In genomic region chr10:17653325-17653724, GRCm38 (mm10) we compare ENCODE assay signal across 13 mouse cellular contexts.
DNase-seq lines count a peak whose midpoint lies in the region; ATAC-seq and TF ChIP-seq lines count a peak whose summit lies in the region.
"Had no signal": no experiment of that assay in that cellular context is flagged by ENCODE, and none has a peak within 500 bp of the region (broad histone marks: within the 10 kb centered on the region; RNA-seq: fewer than 3 reads in every experiment).

No protein-coding gene starts in this region.

- no peak for TF ChIP-seq CTCF in CH12.LX (conservative IDR thresholded peaks at IDR 0.05 in 1 of 2, IDR thresholded peaks at IDR 0.05 in 1 of 2; ENCODE audit: low read depth in 2 of 2, low read length in 2 of 2)
- TF ChIP-seq CTCF in stomach, postnatal 0 days (IDR thresholded peaks at IDR 0.05; ENCODE audit: low read depth), result no peak

- TF ChIP-seq RAD21 in CH12.LX (IDR thresholded peaks at IDR 0.05; ENCODE audit: low read depth, low read length), result no peak; the same call in none of the 2 replicates

- no peaks in the 10 kb centered on the region for H3K9me3 ChIP-seq in hindbrain, embryonic 10.5 days
- H3K9me3 ChIP-seq in hindbrain, embryonic 11.5 days (ENCODE audit: control insufficient read depth, low read length), result no peaks in the 10 kb centered on the region
- no peaks in the 10 kb centered on the region for H3K9me3 ChIP-seq in CH12.LX (replicated peaks; ENCODE audit: low read length)
- H3K9me3 ChIP-seq in forebrain, embryonic 12.5 days, result no peaks in the 10 kb centered on the region
- no peaks in the 10 kb centered on the region for H3K9me3 ChIP-seq in liver, embryonic 12.5 days (replicated peaks)
- H3K9me3 ChIP-seq in stomach, postnatal 0 days (ENCODE audit: control insufficient read depth, low read length), result no peaks in the 10 kb centered on the region

- DNase-seq in hindbrain, embryonic 10.5 days (ENCODE audit: low spot score), result no peak
- no peak for DNase-seq in hindbrain, embryonic 11.5 days (ENCODE audit: low spot score)
- DNase-seq in CH12.LX (ENCODE audit: extremely low read depth), result peak; percentile 82
- DNase-seq in layer of hippocampus, adult 9-11 months, result no peak
- no peak for DNase-seq in stomach, postnatal 0 days (ENCODE audit: low spot score)
- no peak for DNase-seq in layer of hippocampus, postnatal 36 days
- DNase-seq: cerebellum, adult 18-20 months; heart, postnatal 14 days; lung, adult 18-20 months; retina, postnatal 1 day had no signal

- no peaks in the 10 kb centered on the region for H3K79me2 ChIP-seq in CH12.LX (replicated peaks; ENCODE audit: control insufficient read depth, extremely low read depth, insufficient read depth, poor library complexity, severe bottlenecking)

- H3K27ac ChIP-seq in hindbrain, embryonic 10.5 days, result peak overlapping the region; percentile 51
- H3K27ac ChIP-seq in hindbrain, embryonic 11.5 days (ENCODE audit: low read depth, low read length), result no peak overlapping the region
- H3K27ac ChIP-seq in CH12.LX (ENCODE audit: insufficient read depth, low read depth), result peak overlapping the region; percentile 34; the same call in 1 of the 2 replicates
- H3K27ac ChIP-seq in forebrain, embryonic 12.5 days, result no peak overlapping the region
- no peak overlapping the region; the same call in 1 of the 2 replicates for H3K27ac ChIP-seq in liver, embryonic 12.5 days
- H3K27ac ChIP-seq in stomach, postnatal 0 days (replicated peaks), result no peak overlapping the region

- TF ChIP-seq EP300 in CH12.LX (IDR thresholded peaks at IDR 0.05; ENCODE audit: low read length), result peak; percentile 57; the same call in 1 of the 2 replicates
- no peak for TF ChIP-seq EP300 in stomach, postnatal 0 days (optimal IDR thresholded peaks at IDR 0.05)

- ATAC-seq in hindbrain, embryonic 11.5 days (ENCODE audit: low FRiP score), result no peak; the same call in 1 of the 2 replicates
- peak; percentile 42; the same call in 1 of the 2 replicates for ATAC-seq in forebrain, embryonic 12.5 days (ENCODE audit: low FRiP score)
- peak; percentile 75 for ATAC-seq in liver, embryonic 12.5 days
- ATAC-seq in stomach, postnatal 0 days (ENCODE audit: low FRiP score, low TSS enrichment), result no peak
- ATAC-seq: midbrain, embryonic 16.5 days had no signal

- no peak overlapping the region for H3K4me3 ChIP-seq in hindbrain, embryonic 10.5 days
- no peak overlapping the region for H3K4me3 ChIP-seq in hindbrain, embryonic 11.5 days (ENCODE audit: low read depth, low read length)
- no peak overlapping the region for H3K4me3 ChIP-seq in CH12.LX (replicated peaks in 1 of 3; ENCODE audit: low read depth in 2 of 3, low read length in 2 of 3, poor library complexity in 1 of 3)
- no peak overlapping the region for H3K4me3 ChIP-seq in forebrain, embryonic 12.5 days (replicated peaks)
- no peak overlapping the region for H3K4me3 ChIP-seq in liver, embryonic 12.5 days
- H3K4me3 ChIP-seq in stomach, postnatal 0 days (ENCODE audit: low read depth, low read length), result no peak overlapping the region

- dilution Hi-C loops in CH12.LX (cut with MboI; ENCODE audit: extremely low pct_ligation_motif_present, extremely low pct_unique_long_range_greater_than_20kb, low sequenced_read_pairs), result no loop called here

- no peak overlapping the region for H3K4me2 ChIP-seq in hindbrain, embryonic 11.5 days (replicated peaks; ENCODE audit: low read depth, low read length)
- peak overlapping the region; percentile 99 for H3K4me2 ChIP-seq in CH12.LX (ENCODE audit: insufficient read depth, low read depth, poor library complexity, severe bottlenecking)
- H3K4me2 ChIP-seq in forebrain, embryonic 12.5 days, result no peak overlapping the region
- no peak overlapping the region for H3K4me2 ChIP-seq in liver, embryonic 12.5 days
- H3K4me2 ChIP-seq in stomach, postnatal 0 days (replicated peaks; ENCODE audit: low read depth), result no peak overlapping the region

- TF ChIP-seq POLR2A in CH12.LX (IDR thresholded peaks at IDR 0.05; ENCODE audit: low read depth, low read length), result peak; percentile 33; the same call in 1 of the 2 replicates

- peaks cover 44% of the 10 kb centered on the region for H3K4me1 ChIP-seq in hindbrain, embryonic 10.5 days (replicated peaks)
- no peaks in the 10 kb centered on the region; the same call in 1 of the 2 replicates for H3K4me1 ChIP-seq in hindbrain, embryonic 11.5 days (replicated peaks; ENCODE audit: control insufficient read depth, insufficient read depth, low read length)
- H3K4me1 ChIP-seq in CH12.LX (ENCODE audit: control insufficient read depth in 1 of 2, insufficient read depth in 2 of 2), result peaks cover 17 to 50% of the 10 kb centered on the region in 2 experiments
- peaks cover 18% of the 10 kb centered on the region for H3K4me1 ChIP-seq in forebrain, embryonic 12.5 days
- peaks cover 46% of the 10 kb centered on the region for H3K4me1 ChIP-seq in liver, embryonic 12.5 days
- no peaks in the 10 kb centered on the region for H3K4me1 ChIP-seq in stomach, postnatal 0 days (replicated peaks; ENCODE audit: control insufficient read depth, insufficient read depth)

- 41% methylated on average over 6 of the region's 6 CpGs for WGBS in hindbrain, embryonic 10.5 days
- 41% methylated on average over 6 of the region's 6 CpGs for WGBS in hindbrain, embryonic 11.5 days
- WGBS in forebrain, embryonic 12.5 days, result 26% methylated on average over 6 of the region's 6 CpGs
- WGBS in liver, embryonic 12.5 days (ENCODE audit: insufficient replicate concordance), result 40% methylated on average over 6 of the region's 6 CpGs
- WGBS in stomach, postnatal 0 days, result 47% methylated on average over 6 of the region's 6 CpGs

- H3K27me3 ChIP-seq in hindbrain, embryonic 10.5 days (ENCODE audit: insufficient read depth, poor library complexity, severe bottlenecking), result no peaks in the 10 kb centered on the region
- H3K27me3 ChIP-seq in hindbrain, embryonic 11.5 days (ENCODE audit: control insufficient read depth, insufficient read depth, low read length), result no peaks in the 10 kb centered on the region
- H3K27me3 ChIP-seq in CH12.LX (replicated peaks), result no peaks in the 10 kb centered on the region
- no peaks in the 10 kb centered on the region for H3K27me3 ChIP-seq in forebrain, embryonic 12.5 days
- peaks cover 8% of the 10 kb centered on the region; the same call in 1 of the 2 replicates for H3K27me3 ChIP-seq in liver, embryonic 12.5 days (replicated peaks)
- no peaks in the 10 kb centered on the region for H3K27me3 ChIP-seq in stomach, postnatal 0 days (ENCODE audit: control insufficient read depth, insufficient read depth, low read length)

- H3K9ac ChIP-seq in hindbrain, embryonic 11.5 days (ENCODE audit: low read depth, low read length), result no peak overlapping the region
- peak overlapping the region; percentile 63 for H3K9ac ChIP-seq in CH12.LX (ENCODE audit: insufficient read depth, low read depth)
- no peak overlapping the region for H3K9ac ChIP-seq in forebrain, embryonic 12.5 days
- H3K9ac ChIP-seq in liver, embryonic 12.5 days, result no peak overlapping the region
- no peak overlapping the region for H3K9ac ChIP-seq in stomach, postnatal 0 days (ENCODE audit: low read length)

- in situ Hi-C loops in CH12.LX (cut with MboI; ENCODE audit: low pct_ligation_motif_present, low pct_unique_long_range_greater_than_20kb, low sequenced_read_pairs), result no loop called here

- no peaks in the 10 kb centered on the region for H3K36me3 ChIP-seq in hindbrain, embryonic 10.5 days
- H3K36me3 ChIP-seq in hindbrain, embryonic 11.5 days (ENCODE audit: control insufficient read depth, insufficient read depth, low read length), result no peaks in the 10 kb centered on the region
- no peaks in the 10 kb centered on the region for H3K36me3 ChIP-seq in CH12.LX (replicated peaks in 1 of 2; ENCODE audit: control insufficient read depth in 1 of 2, insufficient read depth in 1 of 2, low read length in 1 of 2)
- H3K36me3 ChIP-seq in forebrain, embryonic 12.5 days (replicated peaks), result no peaks in the 10 kb centered on the region
- H3K36me3 ChIP-seq in liver, embryonic 12.5 days, result no peaks in the 10 kb centered on the region
- no peaks in the 10 kb centered on the region for H3K36me3 ChIP-seq in stomach, postnatal 0 days (ENCODE audit: control insufficient read depth, insufficient read depth, low read length)

TF ChIP-seq in CH12.LX, 34 proteins besides CTCF, POLR2A, EP300 and RAD21 (continues in another document):
- TF ChIP-seq E2F4 (IDR thresholded peaks at IDR 0.05; ENCODE audit: insufficient replicate concordance, low read depth, low read length) (no peak), MYC (IDR thresholded peaks at IDR 0.05; ENCODE audit: low read depth, low read length) (no peak), PAX5 (IDR thresholded peaks at IDR 0.05; ENCODE audit: low read length) (no peak), HCFC1 (IDR thresholded peaks at IDR 0.05; ENCODE audit: low read depth, low read length) (peak; percentile 22; the same call in 1 of the 2 replicates), BHLHE40 (IDR thresholded peaks at IDR 0.05; ENCODE audit: low read depth, low read length) (no peak; the same call in 1 of the 2 replicates), MAX (IDR thresholded peaks at IDR 0.05; ENCODE audit: low read length) (no peak), SMC3 (IDR thresholded peaks at IDR 0.05; ENCODE audit: low read depth, low read length) (no peak), USF1 (IDR thresholded peaks at IDR 0.05; ENCODE audit: low read depth, low read length) (no peak), CHD2 (IDR thresholded peaks at IDR 0.05; ENCODE audit: low read length) (no peak), KAT2A (IDR thresholded peaks at IDR 0.05; ENCODE audit: insufficient replicate concordance, low read length) (no peak), ELF1 (IDR thresholded peaks at IDR 0.05; ENCODE audit: low read depth, low read length) (peak; percentile 66), TCF12 (IDR thresholded peaks at IDR 0.05; ENCODE audit: low read depth, low read length) (peak; percentile 68; the same call in 1 of the 2 replicates), GABPA (IDR thresholded peaks at IDR 0.05; ENCODE audit: insufficient replicate concordance, low read depth, low read length) (0 out of 2 replicates have a peak, but pooled peaks have one; percentile 22), SIN3A (IDR thresholded peaks at IDR 0.05; ENCODE audit: low read length) (no peak), JUN (IDR thresholded peaks at IDR 0.05; ENCODE audit: insufficient read depth, low read depth, low read length) (0 out of 2 replicates have a peak, but pooled peaks have one; percentile 17), MAZ (IDR thresholded peaks at IDR 0.05; ENCODE audit: low read depth, low read length) (0 out of 2 replicates have a peak, but pooled peaks have one; percentile 23), NRF1 (IDR thresholded peaks at IDR 0.05; ENCODE audit: low read depth, low read length) (no peak), IRF4 (IDR thresholded peaks at IDR 0.05; ENCODE audit: low read depth, low read length) (peak; percentile 42; the same call in 1 of the 2 replicates), MAFK (IDR thresholded peaks at IDR 0.05; ENCODE audit: insufficient replicate concordance, low read length) (peak; percentile 90), JUND (conservative IDR thresholded peaks at IDR 0.05; ENCODE audit: low read depth, low read length) (no peak), CHD1 (IDR thresholded peaks at IDR 0.05; ENCODE audit: low read depth, low read length) (no peak), POLR2AphosphoS2 (IDR thresholded peaks at IDR 0.05; ENCODE audit: low read depth, low read length) (no peak)

Comparison
In these comparisons a context has a peak if more than half of its experiments do, and no peak if none do; other contexts are left out.
1. H3K27ac ChIP-seq: peak in hindbrain, embryonic 10.5 days (single experiment) and CH12.LX (single experiment); none in hindbrain, embryonic 11.5 days (single experiment), forebrain, embryonic 12.5 days (single experiment), liver, embryonic 12.5 days (single experiment) and stomach, postnatal 0 days (single experiment).
2. ATAC-seq: peak in forebrain, embryonic 12.5 days (single experiment) and liver, embryonic 12.5 days (single experiment); none in hindbrain, embryonic 11.5 days (single experiment) and stomach, postnatal 0 days (single experiment).